Mouse (Mus musculus) A20 (cell line): ENCODE data around the gene Ugp2.
A peak's percentile ranks its signal among the peaks of the same experiment; 100 is the strongest.

Source experiments
- DNase-seq: peaks from one replicate; pipeline ENCODE4 v3.0.0-alpha.2; 2011; ENCODE audit warnings: low read depth, low spot score

Gene Ugp2

DNA sequence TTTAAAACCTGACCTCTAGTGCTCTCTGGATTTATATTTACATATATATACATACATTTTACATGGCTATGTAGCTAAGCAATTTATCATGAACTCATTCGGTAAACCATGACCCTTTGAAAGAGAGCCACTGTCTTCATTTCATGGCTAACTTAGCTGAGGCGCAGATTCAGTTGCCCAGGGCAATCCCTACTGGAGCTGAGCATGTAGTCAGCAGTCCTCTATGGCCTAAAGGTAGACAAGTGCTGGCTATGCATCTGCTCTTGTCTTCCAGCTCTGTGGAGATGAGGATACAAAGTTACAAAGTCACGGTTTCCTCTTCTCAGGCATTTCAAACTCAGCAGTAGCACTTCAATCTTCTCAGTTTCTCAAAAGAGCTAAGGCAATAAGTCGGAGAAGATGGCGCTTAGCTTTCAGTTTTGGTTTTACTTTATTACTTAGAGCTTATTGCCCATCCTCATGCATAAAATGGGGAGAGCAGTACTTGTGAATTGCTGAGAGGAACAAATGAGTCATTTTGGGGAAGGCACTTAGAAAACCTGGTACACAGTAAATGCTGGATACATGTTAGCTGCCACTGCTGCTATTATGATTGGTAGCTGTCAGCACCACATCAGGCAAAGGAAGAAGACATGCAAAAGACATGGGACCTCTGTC lies 38.2 kb downstream of the Ugp2 start:
- DNase-seq = no peak

DNA sequence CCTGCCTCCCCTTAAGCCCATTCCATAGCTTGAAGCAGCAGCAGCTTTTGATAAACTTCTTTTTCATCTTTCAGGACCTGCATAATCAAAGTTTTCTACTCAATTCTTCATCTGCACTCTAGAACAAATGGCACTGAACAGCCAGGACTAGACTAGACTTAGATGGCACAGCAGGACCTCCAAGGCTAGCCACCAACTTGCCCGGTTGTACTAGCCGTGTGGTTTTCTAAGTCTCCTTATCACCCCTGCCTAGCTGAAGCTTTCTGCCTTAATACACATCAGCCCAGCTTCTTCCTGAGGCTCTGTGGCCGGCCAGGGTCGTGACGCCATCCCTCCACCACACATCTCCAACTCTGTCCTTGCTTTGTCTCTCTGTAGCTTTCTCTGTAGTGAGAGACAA lies 42.9 kb downstream of the Ugp2 start:
- DNase-seq = no peak

DNA sequence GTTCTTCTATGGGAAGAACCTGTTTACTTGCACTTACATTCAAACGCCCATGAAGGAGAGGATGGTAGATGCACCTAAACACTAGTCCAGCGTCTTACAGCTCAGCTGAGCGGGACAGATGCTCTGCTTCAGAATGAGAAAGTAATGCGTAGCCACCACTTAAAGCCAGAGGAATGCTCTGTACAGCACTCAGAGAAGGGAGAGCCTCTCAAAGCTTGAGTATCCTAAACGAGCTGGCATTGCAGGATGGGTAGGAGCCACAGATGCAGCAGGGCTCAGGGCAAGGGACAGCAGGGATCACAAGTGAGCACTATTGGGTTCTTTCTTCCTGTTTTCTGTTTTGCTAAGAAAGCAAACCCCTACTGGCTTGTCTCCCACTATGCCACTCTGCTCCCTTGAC lies 43.5 kb downstream of the Ugp2 start:
- no peak for DNase-seq

DNA sequence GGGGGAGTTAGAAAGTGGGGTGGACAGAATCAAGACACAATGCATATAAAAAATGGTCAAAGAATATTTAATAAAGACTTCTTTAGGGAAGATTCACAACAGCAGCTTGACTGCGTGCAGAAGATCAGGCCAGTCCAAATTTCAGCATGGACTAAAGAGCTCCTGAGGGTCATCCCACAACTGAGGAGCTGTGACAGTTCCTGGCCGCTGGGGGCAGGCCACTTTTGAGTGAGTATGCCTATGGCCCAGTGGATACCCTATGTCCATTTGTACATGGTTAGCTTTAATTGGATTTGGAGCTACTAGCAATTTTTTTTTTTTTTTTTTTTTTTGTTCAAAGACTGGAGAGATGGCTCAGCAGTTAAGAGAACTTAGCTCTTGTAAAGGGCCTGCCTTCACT lies 44.2 kb downstream of the Ugp2 start:
- DNase-seq = peak; percentile 12

DNA sequence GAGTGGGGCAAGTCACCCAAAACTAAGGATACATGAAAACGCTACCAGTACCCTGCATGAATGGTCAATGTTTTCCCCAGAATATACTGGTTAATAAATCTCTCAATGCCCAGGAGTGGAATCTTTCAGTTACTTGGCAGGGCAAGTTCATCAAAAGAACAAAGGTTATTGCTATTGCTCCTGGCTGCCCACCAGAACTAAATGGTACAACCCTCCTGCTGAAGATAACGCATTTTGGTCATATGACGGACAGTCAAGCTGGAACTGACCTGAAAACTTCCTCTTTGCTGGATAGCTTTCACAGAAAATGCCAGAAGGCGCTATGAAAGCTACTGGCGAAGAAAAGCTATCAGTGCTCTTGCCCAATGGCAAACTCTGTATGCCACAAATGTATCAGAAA lies 45.2 kb downstream of the Ugp2 start:
- no peak for DNase-seq

DNA sequence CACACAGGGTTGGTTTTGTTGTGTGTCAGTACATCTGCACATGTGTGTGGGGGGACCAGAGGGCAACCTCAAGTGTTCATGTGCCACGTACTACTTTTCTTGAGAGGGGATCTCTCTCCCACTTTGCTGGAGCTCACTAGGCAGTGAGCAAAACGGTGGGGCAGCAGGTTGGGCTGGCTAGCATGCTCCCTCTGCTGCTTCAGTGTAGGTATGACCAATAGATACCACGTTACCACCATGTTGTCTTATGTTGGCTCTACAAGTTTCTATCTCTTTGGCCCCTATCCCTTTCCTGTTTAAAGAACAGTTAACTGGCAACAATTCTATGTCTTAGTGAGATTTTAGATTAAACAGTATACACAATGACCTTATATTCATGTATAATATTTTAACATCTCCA lies 48.7 kb downstream of the Ugp2 start:
- DNase-seq = no peak

DNA sequence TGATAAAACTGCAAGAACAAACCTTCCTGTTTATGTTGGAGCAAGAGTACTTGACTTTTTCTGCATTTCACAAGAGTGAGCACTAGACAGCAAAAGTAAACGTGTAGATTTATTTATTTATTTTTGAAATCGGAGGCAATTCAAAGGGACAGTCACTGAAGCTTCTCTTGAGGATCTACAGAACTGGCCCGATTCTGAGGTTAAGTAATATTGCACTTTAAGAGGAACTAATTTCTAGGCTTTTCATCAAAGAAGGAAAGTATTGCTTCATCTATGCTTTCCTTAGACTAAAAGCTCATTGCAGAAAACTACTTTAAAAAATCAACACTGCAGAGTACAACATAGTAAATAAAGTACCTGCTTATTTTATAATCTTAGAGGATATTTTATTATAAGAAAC lies 49.4 kb downstream of the Ugp2 start:
- no peak for DNase-seq

DNA sequence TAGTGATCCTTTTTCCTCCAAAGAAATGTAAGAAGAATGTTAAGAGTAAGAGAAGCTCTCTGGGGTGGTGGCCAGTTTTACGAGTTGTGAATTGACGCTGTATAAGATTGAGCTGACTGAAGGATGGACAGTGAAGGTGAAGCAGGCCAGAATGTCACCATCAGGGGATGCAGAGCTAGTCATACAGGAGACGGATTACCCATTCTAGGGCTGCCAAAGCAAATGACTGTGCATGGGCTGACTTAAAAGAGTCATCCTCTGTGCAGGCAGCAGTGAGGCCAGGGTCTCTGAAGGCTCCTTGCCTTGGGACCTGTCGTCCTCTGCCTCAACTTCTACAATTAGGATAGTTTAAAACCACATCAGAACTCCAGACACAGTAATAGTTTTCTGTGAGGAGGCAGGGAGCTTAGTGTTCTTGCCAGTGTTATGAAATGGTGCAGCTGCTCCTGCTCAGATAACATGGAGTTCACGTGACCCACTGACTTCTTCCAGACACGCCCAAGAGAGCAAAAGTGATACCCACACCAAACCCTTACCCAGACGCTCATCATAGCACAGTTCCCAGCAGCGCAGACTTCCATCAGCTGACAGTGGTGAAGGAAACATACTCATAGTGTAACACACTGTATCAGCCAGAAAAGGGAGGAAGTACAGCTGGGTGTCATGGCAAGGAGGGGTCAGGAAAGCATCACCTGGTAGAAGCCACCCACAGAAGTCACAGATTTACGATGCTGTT lies 56.9 kb downstream of the Ugp2 start:
- DNase-seq = no peak

DNA sequence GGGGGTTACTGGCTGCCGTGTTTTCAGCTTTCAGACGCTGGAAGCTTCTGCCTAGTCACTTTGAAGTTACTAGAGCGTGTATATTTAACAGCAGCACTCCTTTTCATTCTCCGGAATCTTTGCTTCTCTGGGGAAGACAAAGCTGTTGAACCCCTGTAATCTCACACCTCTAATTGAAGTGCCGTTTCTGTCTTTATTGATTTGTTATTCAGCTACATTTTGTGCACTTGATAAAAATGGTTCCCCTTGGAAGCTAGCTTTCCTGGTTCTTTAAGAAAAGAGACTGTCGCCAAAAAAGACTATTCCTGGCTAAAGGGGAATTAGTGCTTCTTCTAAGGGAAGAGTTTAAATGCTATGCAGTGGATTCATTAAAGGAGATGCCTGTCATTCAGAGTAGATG lies 61.5 kb downstream of the Ugp2 start:
- no peak for DNase-seq

DNA sequence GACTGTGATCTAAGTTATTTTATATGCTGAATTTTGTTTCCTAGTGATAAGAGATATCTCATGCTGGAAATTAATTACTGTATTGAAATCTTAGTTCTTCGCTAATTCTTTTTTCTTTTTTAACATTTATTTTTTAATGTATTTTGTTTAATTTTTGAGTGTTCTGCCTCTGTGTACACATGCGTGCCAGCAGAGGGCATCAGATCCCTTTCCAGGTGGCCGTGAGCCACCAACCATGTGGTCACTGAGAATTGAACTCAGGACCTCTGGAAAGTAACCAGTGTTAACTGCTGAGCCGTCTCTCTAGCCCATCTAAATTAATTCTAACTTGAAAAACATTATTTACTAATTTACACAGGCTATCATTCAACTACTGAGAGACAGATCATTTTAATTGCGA lies 62.9 kb downstream of the Ugp2 start:
- peak; percentile 39 for DNase-seq

DNA sequence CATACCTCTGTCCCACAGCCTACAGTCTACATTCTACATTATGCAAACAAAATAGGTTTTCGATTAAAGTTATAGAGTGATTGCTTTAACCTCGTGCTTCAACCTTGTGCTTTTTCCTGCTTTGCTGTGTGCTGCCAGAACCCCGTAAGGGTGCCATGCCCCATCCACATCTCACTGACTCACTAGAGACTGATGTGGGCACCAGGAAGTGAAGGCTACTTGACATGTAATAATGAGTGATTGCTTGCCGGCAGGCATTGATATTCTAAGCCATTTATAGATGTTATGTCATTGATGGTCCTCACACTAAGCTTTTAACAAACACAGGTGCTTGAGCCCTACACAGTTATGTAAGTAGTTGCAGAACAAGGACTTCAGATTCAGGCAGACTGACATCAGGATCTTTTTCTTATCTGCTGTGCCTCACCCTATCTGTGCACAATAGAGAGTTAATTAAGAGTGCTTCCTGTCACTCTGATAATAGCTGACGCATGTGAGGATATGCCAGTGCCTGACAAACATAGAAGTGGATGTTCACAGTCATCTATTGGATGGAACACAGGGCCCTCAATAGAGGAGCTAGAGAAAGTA lies 63.8 kb downstream of the Ugp2 start:
- no peak for DNase-seq

DNA sequence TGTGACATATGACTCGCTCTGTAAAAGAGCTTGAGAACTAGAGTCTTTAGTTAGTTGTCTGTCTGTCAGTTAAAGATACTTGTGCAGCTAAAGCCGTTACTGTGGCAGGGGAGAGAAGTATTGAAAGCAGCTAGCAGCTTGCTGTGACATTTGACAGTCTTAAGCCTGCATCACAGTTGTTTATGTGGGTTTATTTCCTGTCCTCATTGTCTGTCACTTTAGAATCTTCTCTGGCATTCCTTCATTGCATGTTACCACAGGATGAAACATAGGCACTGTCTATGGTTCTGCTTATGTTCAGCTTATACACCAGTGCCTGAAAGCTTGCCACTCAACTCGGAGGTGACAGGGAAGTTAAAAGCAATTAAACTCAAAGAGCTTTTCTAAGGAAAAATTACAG lies 67.4 kb downstream of the Ugp2 start:
- DNase-seq = no peak

DNA sequence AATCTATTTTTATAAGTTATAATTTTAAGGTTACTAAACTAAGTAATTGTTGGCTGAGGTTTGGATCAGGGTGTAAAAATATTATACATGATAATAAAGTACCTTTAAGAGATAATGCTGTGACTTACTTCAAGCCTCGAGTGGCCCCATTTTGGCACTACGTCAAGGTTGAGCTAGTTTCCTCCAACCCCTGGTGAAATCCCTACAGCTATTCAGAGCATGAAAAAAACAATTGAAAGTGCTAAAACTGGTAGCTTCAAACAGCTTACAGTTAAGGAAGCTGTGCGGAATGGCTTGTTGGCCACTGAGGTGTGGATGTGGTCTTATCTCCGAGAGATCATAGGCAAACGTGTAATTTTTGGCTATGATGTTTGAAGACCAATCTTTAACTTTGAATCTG lies 75.5 kb downstream of the Ugp2 start:
- DNase-seq = no peak

DNA sequence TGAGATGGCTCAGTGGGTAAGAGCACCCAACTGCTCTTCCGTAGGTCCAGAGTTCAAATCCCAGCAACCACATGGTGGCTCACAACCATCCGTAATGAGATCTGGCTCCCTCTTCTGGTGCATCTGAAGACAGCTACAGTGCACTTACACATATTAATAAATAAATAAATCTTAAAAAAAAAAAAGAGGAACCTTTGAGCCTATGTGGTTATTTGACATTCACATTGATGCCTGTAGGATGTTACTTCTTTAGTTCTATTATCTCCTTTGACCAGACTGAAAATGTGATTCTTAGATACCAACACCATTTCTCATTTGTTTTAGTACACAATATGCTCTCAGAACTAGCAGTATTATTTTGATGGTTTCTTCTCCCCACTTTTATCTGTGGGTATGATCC lies 82.8 kb downstream of the Ugp2 start:
- peak; percentile 37 for DNase-seq

DNA sequence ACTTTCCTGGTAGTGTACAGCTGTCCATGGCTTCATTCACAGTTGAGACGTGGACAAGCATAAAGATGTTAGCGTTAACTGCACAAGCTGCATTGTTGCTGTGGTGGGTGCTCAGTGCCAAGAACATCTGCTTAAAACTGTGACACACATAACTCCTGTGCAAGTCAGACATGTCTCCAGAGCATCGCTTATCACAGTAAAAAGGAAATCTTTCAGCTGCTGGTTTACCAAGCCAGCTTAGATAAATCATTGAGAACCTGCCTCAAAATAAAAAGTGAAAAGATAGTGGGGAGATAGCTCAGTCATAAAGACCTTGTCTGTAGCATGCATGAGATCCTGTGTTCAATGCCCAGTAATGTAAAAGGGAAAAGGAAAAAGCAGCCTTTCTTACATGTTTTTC lies 84.6 kb downstream of the Ugp2 start:
- no peak for DNase-seq

DNA sequence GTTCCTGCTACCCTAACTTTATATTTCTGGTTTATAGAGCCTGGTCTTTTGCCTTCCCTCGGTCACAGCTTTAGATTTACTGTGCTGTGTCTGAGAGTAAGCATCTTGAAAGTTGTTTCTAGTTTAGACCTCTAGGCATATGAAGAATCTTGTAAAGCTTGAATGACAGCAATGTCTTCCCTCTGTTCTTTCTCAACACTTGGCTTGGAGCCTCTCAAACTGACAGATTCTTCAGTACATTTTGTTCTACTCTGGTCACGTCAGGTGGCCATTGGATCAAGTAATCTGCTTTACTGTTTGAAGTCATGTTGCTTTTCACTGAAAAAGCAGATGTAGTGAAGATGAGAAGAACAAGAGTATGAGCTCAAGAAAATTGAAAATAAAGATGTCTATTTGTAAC lies 94.8 kb downstream of the Ugp2 start:
- DNase-seq = no peak
